Mouse (Mus musculus): ENCODE measurements around the gene Ripply1. TPM values are rescaled to one million over a fixed set of nuclear protein-coding genes. Genes with fewer than 3 reads are reported as not detected.

Gene Ripply1
- polyA plus RNA-seq (2014; fragmentation: Nextera tagmentation; extraction: Ambion mirVana) = not detected in 2 replicates

GRCm38 (mm10) chrX:139782278-139783044, at the start of gene Ripply1:
TSS of gene Ripply1 (minus strand) at chrX:139782353.
- no peaks in the 10 kb centered on the region for H3K9me3 ChIP-seq (ENCODE audit: control insufficient read depth, low read length)
- no peak within 1 kb of the TSS for H3K27ac ChIP-seq (ENCODE audit: low read depth, low read length)
- no peaks in the 10 kb centered on the region for H3K4me1 ChIP-seq (ENCODE audit: control insufficient read depth, insufficient read depth, low read length)
- no peak within 1 kb of the TSS for H3K9ac ChIP-seq (ENCODE audit: low read length)
- no peak within 1 kb of the TSS for H3K4me2 ChIP-seq (ENCODE audit: low read depth)
- ATAC-seq (ENCODE audit: insufficient read depth, low FRiP score, low TSS enrichment) (no peak), DNase-seq (ENCODE audit: low spot score) (no peak)
- no peak within 1 kb of the TSS for H3K4me3 ChIP-seq (ENCODE audit: low read depth, low read length)
- peaks cover 5% of the 10 kb centered on the region for H3K27me3 ChIP-seq (ENCODE audit: control insufficient read depth, insufficient read depth, low read length)
- H3K36me3 ChIP-seq (ENCODE audit: control insufficient read depth, insufficient read depth, low read length) = no peaks in the 10 kb centered on the region
- 29% methylated on average over 6 of the region's 6 CpGs for WGBS

GRCm38 (mm10) chrX:139828363-139829092, 46.4 kb upstream of the Ripply1 start:
- Histone ChIP-seq H3K4me1 (ENCODE audit: control insufficient read depth, insufficient read depth, low read length) (no peaks in the 10 kb centered on the region), H3K27me3 (ENCODE audit: control insufficient read depth, insufficient read depth, low read length) (no peaks in the 10 kb centered on the region), H3K9ac (ENCODE audit: low read length) (no peak overlapping the region), H3K27ac (ENCODE audit: low read depth, low read length) (no peak overlapping the region), H3K36me3 (ENCODE audit: control insufficient read depth, insufficient read depth, low read length) (no peaks in the 10 kb centered on the region), H3K4me3 (ENCODE audit: low read depth, low read length) (no peak overlapping the region), H3K4me2 (ENCODE audit: low read depth) (no peak overlapping the region), H3K9me3 (ENCODE audit: control insufficient read depth, low read length) (no peaks in the 10 kb centered on the region)
- 91% methylated on average over 6 of the region's 6 CpGs for WGBS
- no peak for ATAC-seq (ENCODE audit: insufficient read depth, low FRiP score, low TSS enrichment)
- DNase-seq (ENCODE audit: low spot score) = no peak

GRCm38 (mm10) chrX:139826926-139827325, 44.8 kb upstream of the Ripply1 start:
- Histone ChIP-seq H3K4me2 (ENCODE audit: low read depth) (no peak overlapping the region), H3K36me3 (ENCODE audit: control insufficient read depth, insufficient read depth, low read length) (no peaks in the 10 kb centered on the region), H3K4me1 (ENCODE audit: control insufficient read depth, insufficient read depth, low read length) (no peaks in the 10 kb centered on the region), H3K4me3 (ENCODE audit: low read depth, low read length) (no peak overlapping the region), H3K9ac (ENCODE audit: low read length) (no peak overlapping the region), H3K27ac (ENCODE audit: low read depth, low read length) (no peak overlapping the region), H3K9me3 (ENCODE audit: control insufficient read depth, low read length) (no peaks in the 10 kb centered on the region), H3K27me3 (ENCODE audit: control insufficient read depth, insufficient read depth, low read length) (no peaks in the 10 kb centered on the region)
- DNase-seq (ENCODE audit: low spot score) (no peak), ATAC-seq (ENCODE audit: insufficient read depth, low FRiP score, low TSS enrichment) (no peak)
- WGBS = 88% methylated on average over 4 of the region's 4 CpGs

- 93% methylated on average over 1 of the region's 1 CpGs for WGBS
- H3K27me3 ChIP-seq (ENCODE audit: control insufficient read depth, insufficient read depth, low read length) = no peaks in the 10 kb centered on the region
- H3K4me3 ChIP-seq (ENCODE audit: low read depth, low read length) = no peak overlapping the region
- H3K36me3 ChIP-seq (ENCODE audit: control insufficient read depth, insufficient read depth, low read length) = no peaks in the 10 kb centered on the region
- H3K27ac ChIP-seq (ENCODE audit: low read depth, low read length) = no peak overlapping the region
- no peaks in the 10 kb centered on the region for H3K9me3 ChIP-seq (ENCODE audit: control insufficient read depth, low read length)
- no peaks in the 10 kb centered on the region for H3K4me1 ChIP-seq (ENCODE audit: control insufficient read depth, insufficient read depth, low read length)
- no peak overlapping the region for H3K9ac ChIP-seq (ENCODE audit: low read length)
- no peak overlapping the region for H3K4me2 ChIP-seq (ENCODE audit: low read depth)
- ATAC-seq (ENCODE audit: insufficient read depth, low FRiP score, low TSS enrichment) = no peak
- DNase-seq (ENCODE audit: low spot score) = no peak
These were observed 43.2 kb upstream of the Ripply1 start for GRCm38 (mm10) chrX:139825402-139825801.

- Histone ChIP-seq H3K27me3 (ENCODE audit: control insufficient read depth, insufficient read depth, low read length) (no peaks in the 10 kb centered on the region), H3K27ac (ENCODE audit: low read depth, low read length) (no peak overlapping the region), H3K4me3 (ENCODE audit: low read depth, low read length) (no peak overlapping the region), H3K9ac (ENCODE audit: low read length) (no peak overlapping the region), H3K4me1 (ENCODE audit: control insufficient read depth, insufficient read depth, low read length) (no peaks in the 10 kb centered on the region), H3K4me2 (ENCODE audit: low read depth) (no peak overlapping the region), H3K36me3 (ENCODE audit: control insufficient read depth, insufficient read depth, low read length) (no peaks in the 10 kb centered on the region), H3K9me3 (ENCODE audit: control insufficient read depth, low read length) (no peaks in the 10 kb centered on the region)
- no peak for DNase-seq (ENCODE audit: low spot score)
- no peak for ATAC-seq (ENCODE audit: insufficient read depth, low FRiP score, low TSS enrichment)
- 77% methylated on average over 5 of the region's 5 CpGs for WGBS
These were observed 33.0 kb upstream of the Ripply1 start for GRCm38 (mm10) chrX:139815201-139815600.

GRCm38 (mm10) chrX:139814018-139814635, 32.0 kb upstream of the Ripply1 start:
- no peak overlapping the region for H3K9ac ChIP-seq (ENCODE audit: low read length)
- H3K4me2 ChIP-seq (ENCODE audit: low read depth) = no peak overlapping the region
- H3K4me1 ChIP-seq (ENCODE audit: control insufficient read depth, insufficient read depth, low read length) = no peaks in the 10 kb centered on the region
- H3K4me3 ChIP-seq (ENCODE audit: low read depth, low read length) = no peak overlapping the region
- H3K27me3 ChIP-seq (ENCODE audit: control insufficient read depth, insufficient read depth, low read length) = no peaks in the 10 kb centered on the region
- 86% methylated on average over 8 of the region's 8 CpGs for WGBS
- DNase-seq (ENCODE audit: low spot score) (no peak), ATAC-seq (ENCODE audit: insufficient read depth, low FRiP score, low TSS enrichment) (no peak)
- no peaks in the 10 kb centered on the region for H3K9me3 ChIP-seq (ENCODE audit: control insufficient read depth, low read length)
- H3K27ac ChIP-seq (ENCODE audit: low read depth, low read length) = no peak overlapping the region
- H3K36me3 ChIP-seq (ENCODE audit: control insufficient read depth, insufficient read depth, low read length) = no peaks in the 10 kb centered on the region

- no peak overlapping the region for H3K4me3 ChIP-seq (ENCODE audit: low read depth, low read length)
- DNase-seq (ENCODE audit: low spot score) (no peak), ATAC-seq (ENCODE audit: insufficient read depth, low FRiP score, low TSS enrichment) (no peak)
- H3K4me1 ChIP-seq (ENCODE audit: control insufficient read depth, insufficient read depth, low read length) = no peaks in the 10 kb centered on the region
- 84% methylated on average over 9 of the region's 9 CpGs for WGBS
- no peak overlapping the region for H3K9ac ChIP-seq (ENCODE audit: low read length)
- no peaks in the 10 kb centered on the region for H3K9me3 ChIP-seq (ENCODE audit: control insufficient read depth, low read length)
- H3K27ac ChIP-seq (ENCODE audit: low read depth, low read length) = no peak overlapping the region
- H3K36me3 ChIP-seq (ENCODE audit: control insufficient read depth, insufficient read depth, low read length) = no peaks in the 10 kb centered on the region
- no peak overlapping the region for H3K4me2 ChIP-seq (ENCODE audit: low read depth)
- H3K27me3 ChIP-seq (ENCODE audit: control insufficient read depth, insufficient read depth, low read length) = no peaks in the 10 kb centered on the region
These were observed 31.3 kb upstream of the Ripply1 start for GRCm38 (mm10) chrX:139813299-139814002.

GRCm38 (mm10) chrX:139812636-139813298, 30.6 kb upstream of the Ripply1 start:
- Histone ChIP-seq H3K9ac (ENCODE audit: low read length) (no peak overlapping the region), H3K27me3 (ENCODE audit: control insufficient read depth, insufficient read depth, low read length) (no peaks in the 10 kb centered on the region), H3K9me3 (ENCODE audit: control insufficient read depth, low read length) (no peaks in the 10 kb centered on the region), H3K4me2 (ENCODE audit: low read depth) (no peak overlapping the region), H3K36me3 (ENCODE audit: control insufficient read depth, insufficient read depth, low read length) (no peaks in the 10 kb centered on the region), H3K27ac (ENCODE audit: low read depth, low read length) (no peak overlapping the region), H3K4me3 (ENCODE audit: low read depth, low read length) (no peak overlapping the region), H3K4me1 (ENCODE audit: control insufficient read depth, insufficient read depth, low read length) (no peaks in the 10 kb centered on the region)
- 58% methylated on average over 3 of the region's 3 CpGs for WGBS
- ATAC-seq (ENCODE audit: insufficient read depth, low FRiP score, low TSS enrichment) = no peak
- no peak for DNase-seq (ENCODE audit: low spot score)
